Mouse (Mus musculus): ENCODE results near the gene Sh3bp1.
A peak's percentile ranks its signal among the peaks of the same experiment; 100 is the strongest.

Gene Sh3bp1

DNA sequence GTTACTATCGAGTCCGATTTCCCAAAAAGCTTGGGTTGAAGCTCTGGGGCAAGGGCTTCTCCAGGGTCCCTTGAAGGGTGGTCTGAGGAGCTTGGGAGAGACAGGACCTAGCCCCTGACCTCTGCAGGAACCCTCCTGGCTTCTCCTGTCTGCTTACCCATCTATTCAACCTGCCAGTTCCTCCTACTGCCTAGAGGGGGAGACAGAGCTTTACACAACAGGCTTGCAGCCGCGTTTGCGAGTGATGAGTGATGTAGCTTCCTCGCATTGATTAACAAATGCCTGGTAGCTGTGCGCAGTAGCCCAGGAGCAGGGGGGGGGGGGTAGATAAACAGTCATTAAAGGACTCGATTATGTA is 16.1 kb downstream of the Sh3bp1 start:
- peak; percentile 93 for DNase-seq (ENCODE audit: low spot score)

DNA sequence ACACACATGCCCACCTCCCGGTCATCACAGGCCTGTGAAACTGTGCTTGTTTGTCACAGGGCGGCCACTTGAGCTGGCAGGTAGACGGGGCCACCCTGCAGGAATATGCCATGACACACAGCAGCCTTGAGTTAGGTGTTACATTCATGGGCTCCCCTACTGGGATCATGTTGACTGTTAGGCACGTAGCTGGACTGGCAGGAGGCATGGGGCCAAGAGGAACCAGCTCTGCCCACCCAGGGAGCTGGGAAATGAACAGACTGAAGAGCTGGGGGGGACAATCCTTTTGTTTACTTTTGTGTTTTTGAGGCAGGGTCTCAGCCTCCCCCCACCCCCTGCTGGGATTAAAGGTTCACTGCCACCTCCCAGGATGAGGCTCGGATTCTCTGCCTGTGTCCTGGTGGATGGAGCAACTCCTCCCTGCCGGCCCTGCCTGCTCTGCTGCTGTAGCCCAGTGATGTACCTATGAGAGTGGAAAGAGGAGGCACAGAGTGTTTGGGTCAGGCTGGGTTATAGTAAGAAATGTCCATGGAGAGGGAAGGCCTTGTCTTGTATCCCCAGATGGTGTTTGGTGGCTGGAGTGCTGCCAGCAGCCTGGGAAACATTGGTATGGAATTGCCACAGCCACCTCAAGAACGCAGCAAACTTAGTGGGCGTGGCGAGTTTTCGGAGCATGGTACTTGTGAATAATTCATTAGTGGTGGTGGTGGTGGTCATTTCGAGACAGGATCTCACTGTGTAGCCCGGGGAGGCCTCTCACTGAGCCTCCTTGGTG is 16.7 kb downstream of the Sh3bp1 start:
- DNase-seq (ENCODE audit: low spot score) = no peak

DNA sequence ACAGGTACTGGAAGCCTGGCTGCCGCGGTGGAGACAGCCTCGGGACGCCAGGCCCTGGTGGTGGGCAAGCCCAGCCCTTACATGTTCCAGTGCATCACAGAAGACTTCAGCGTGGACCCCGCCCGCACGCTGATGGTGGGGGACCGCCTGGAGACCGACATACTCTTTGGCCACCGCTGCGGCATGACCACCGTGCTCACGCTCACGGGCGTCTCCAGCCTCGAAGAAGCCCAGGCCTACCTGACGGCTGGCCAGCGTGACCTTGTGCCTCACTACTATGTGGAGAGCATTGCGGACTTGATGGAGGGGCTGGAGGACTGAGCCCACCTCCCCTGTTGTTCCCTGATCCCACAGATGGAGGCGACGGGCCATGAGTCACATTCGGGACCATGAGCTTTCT is 18.6 kb downstream of the Sh3bp1 start:
- DNase-seq (ENCODE audit: low spot score) = no peak

DNA sequence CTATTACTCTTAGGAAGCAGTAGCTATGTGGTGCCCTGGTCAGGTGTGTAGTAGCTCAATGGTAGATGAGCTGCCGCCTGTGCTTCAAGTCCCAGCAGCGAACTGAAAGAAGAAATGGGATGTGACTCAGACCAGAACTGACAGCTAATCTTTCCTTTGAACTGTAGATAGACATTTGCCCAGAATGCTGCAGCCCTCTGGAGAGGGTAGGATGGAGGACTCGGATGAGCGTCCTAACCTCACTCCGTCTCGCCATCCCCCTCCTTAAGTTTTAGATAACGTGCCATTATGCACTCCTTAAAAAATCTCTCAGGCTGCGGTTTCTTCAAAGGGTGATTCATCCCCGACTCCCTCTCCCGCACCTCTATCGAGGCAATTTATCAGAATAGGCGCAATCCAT is 20.3 kb downstream of the Sh3bp1 start:
- no peak for DNase-seq (ENCODE audit: low spot score)

- no peak for DNase-seq (ENCODE audit: low spot score)
Measured at GRCm38 (mm10) chr15:78922700-78923099, 23.1 kb downstream of the Sh3bp1 start.

- DNase-seq (ENCODE audit: low spot score) = no peak
Measured at GRCm38 (mm10) chr15:78923585-78923984, 24.0 kb downstream of the Sh3bp1 start.

GRCm38 (mm10) chr15:78925129-78925528 is 25.6 kb downstream of the Sh3bp1 start:
- DNase-seq (ENCODE audit: low spot score) = peak; percentile 44

DNA sequence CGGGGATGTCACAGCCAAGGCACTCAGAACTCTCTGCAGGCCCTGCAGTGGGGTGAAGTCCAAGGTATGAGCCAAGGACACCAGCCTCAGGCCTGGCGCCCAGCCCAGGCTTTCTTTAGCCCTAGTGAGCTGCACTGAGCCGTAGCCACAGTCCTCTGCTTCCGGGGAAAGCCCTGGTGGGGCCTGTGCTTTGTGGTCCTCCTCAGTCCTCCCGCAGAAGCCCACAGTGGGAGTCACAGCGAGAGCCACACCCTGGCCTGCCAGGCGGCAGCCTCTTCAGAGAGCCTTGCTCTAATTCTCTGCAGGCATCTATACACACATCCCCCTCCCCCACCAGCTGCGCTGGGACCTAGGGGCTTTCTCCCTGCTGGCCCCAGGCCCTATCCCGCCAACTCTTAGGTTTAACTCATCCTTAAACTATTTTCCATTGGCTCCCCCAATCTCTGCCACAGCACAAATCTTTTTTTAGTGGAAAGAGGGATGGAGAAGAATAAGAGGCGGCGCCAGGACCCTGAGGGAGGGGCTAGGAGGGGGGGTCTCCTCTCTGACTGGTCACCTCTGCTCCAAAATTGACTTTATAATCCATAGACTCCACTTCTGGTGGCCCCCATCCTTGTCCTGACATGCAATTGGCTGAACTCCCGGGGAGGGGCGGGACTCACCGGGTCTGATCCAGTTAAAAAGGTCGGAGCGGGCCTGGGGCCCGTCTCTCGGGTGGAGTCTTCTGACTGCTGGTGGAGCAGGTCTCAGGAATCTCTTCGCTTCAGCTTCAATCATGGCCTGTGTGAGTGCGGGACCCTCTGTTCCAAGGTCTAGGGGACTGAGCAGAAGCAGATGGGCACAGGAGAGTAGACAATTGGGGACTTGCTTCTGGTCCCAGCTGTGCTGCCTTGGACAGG is 26.7 kb downstream of the Sh3bp1 start, which contains the start of gene Lgals1:
Gene Lgals1 (plus strand): TSS at position 705 of the 899 bp plus-strand sequence.
- peak; percentile 74 for DNase-seq (ENCODE audit: low spot score)

GRCm38 (mm10) chr15:78927021-78927787 is 27.6 kb downstream of the Sh3bp1 start:
- peak; percentile 25 for DNase-seq (ENCODE audit: low spot score)

- DNase-seq (ENCODE audit: low spot score) = peak; percentile 81
Measured at GRCm38 (mm10) chr15:78927788-78928457, 28.4 kb downstream of the Sh3bp1 start.

DNA sequence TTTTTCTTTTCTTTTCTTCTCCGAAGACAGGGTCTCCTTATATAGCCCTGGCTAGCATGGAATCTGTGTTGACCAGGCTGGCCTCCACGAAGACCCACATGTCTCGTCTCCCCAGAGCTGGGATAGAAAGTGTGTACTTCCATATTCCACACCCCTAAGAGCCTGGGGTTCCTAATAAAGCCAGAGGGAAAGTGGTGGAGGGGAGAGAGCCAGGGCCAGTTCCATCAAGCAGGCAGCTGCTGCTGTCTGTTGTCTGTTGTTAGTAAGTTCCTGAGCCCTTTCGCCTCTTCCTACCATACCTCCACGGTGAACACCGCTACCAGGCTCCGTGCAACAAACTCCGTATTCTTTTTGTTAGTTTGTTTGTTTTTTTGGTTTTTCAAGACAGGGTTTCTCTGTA is 29.0 kb downstream of the Sh3bp1 start:
- DNase-seq (ENCODE audit: low spot score) = no peak

DNA sequence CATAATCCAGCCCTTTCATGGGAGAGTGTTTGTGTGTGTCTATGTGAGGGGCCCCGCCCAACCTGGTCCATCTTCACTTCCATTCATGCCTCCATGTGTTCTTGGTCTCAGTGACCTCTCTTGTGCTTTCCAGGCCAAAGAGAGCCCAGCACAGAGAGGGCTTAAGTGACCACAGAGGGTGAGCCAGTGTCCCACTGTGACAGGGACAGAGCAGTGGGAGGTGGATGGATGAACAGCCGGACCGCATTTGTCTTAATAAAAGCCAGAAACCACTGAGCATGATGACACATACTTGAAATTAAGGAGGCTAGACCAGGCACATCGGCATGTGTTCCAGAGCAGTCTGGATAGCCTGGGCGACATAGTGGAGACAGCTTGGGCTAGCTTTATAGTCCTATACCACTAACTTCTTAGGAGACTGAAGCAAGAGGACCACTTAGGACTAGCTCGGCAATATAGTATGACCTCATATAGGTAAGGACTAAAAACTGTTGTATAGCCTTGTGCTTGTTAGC is 30.7 kb downstream of the Sh3bp1 start:
- no peak for DNase-seq (ENCODE audit: low spot score)

GRCm38 (mm10) chr15:78930801-78931426 is 31.3 kb downstream of the Sh3bp1 start:
- no peak for DNase-seq (ENCODE audit: low spot score)

DNA sequence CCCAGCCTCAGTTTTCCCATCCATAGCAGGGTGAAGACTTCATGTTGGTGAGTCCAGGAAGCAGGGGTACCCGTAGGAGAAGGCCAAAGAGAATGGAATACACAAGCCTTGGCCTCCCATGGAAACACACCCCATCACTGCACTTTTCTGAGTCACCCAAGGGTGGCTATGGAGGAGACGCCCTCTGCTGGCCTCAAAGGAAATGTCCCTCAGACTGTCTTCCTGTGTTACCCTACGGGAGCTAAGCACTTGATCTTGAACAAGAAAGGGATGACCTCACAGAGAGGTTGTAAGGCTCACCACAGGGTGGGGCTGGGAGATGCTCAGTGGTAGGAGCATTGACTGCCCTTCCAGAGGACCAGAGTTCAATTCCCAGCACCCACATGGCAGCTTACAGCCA is 32.0 kb downstream of the Sh3bp1 start:
- DNase-seq (ENCODE audit: low spot score) = peak; percentile 51

GRCm38 (mm10) chr15:78934784-78935320 is 35.3 kb downstream of the Sh3bp1 start, which contains the start of gene Nol12:
TSS of gene Nol12 (plus strand) at chr15:78934933.
- DNase-seq (ENCODE audit: low spot score) = peak; percentile 91

DNA sequence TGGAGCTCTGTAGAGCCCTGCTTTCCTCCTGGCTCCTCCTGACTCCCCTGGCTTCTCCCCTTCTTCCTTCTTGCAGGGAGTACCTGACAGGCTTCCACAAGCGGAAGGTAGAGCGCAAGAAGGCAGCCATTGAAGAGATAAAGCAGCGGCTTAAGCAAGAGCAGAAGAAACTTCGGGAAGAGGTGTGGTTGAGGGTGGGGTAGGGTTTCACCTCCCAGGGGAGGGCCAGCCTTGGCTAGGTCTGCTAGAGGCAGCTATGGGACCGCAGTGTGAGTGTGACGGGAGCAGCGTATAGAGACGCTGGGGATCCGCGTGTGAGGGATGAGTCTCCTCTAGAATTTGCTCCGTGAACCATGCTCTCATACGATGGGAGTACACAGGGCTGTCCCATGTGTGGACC is 36.8 kb downstream of the Sh3bp1 start:
- DNase-seq (ENCODE audit: low spot score) = no peak

GRCm38 (mm10) chr15:78937311-78937710 is 37.7 kb downstream of the Sh3bp1 start:
- no peak for DNase-seq (ENCODE audit: low spot score)

GRCm38 (mm10) chr15:78937963-78938362 is 38.4 kb downstream of the Sh3bp1 start:
- DNase-seq (ENCODE audit: low spot score) = no peak

DNA sequence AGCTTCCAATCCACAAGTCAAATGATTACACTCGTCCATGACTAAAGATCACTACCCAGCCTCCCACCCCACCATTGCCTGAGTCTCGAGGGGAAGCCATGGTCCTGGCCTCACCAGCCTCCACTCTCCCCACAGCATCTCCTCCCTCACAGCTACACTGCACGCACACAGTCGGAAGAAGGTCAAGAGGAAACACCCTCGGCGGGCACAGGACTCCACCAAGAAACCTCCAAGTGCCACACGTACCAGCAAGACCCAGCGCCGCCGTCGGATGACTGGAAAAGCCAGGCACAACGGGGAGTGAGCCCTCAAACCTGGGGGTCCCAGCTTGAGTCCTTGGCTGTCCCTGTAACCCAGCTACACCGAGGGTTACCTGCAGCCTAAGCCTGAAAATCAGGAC is 40.8 kb downstream of the Sh3bp1 start:
- DNase-seq (ENCODE audit: low spot score) = no peak

GRCm38 (mm10) chr15:78942663-78943062 is 43.1 kb downstream of the Sh3bp1 start:
- DNase-seq (ENCODE audit: low spot score) = peak; percentile 83

GRCm38 (mm10) chr15:78946232-78946631 is 46.7 kb downstream of the Sh3bp1 start:
- no peak for DNase-seq (ENCODE audit: low spot score)

Measured in embryo, embryonic 10 days (tissue).